Mouse (Mus musculus) forelimb bud, embryonic 11.5 days (tissue): ENCODE data around the gene Atp6v0b.
A peak's percentile ranks its signal among the peaks of the same experiment; 100 is the strongest.

ENCODE experiments used
- DNase-seq: peaks from one replicate; pipeline ENCODE4 v3.0.0-alpha.2; 2012; ENCODE audit warnings: low read depth, low spot score

Gene Atp6v0b

DNA sequence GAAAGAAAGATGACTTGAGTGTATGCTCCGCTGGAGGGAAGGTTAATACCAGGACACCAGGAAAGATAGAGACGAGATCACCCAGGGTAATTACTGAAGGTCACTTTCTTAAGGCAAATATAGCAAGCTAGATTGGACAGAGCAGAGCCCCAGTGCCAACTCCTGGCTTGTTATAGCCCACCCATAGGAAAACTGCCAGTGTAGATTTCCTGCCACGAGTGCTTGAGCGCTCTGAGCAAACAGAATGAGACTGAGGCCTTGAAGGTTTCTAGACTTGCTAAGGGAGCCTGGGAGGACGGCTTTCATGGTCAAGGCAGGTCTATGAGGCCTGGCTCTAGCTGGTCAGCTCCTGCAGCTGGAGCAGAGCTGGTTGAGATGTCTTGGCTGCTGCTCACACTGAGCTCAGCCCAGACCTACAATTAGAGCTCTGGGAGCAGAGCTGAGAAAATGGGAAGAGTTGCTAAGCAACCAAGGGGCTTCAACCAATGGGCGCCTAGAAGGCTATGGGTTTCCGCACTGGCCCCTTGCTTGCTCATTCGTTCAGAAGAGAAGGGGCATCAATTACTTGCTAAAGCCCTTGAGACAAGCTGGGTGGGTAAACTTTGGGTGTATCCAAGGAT is 21.8 kb upstream of the Atp6v0b start:
- DNase-seq = no peak

DNA sequence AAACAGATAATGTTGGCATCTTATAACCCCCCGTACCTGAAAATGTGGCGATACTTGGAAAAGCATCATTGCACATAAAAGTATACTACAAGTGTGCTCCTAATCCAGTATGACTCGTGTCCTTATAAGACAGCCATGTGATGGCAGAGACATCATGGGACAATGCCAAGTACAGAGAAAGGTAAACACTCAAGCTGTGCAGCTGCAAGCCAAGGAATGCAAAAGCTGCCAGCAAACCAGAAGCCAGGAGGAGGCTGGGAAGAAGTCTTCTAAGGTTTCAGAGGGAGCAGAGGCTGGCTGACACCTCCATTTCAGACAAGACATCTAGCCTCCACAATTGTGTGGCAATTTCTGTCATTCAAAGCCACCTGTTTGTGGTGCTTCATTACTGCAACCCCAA is 19.1 kb upstream of the Atp6v0b start:
- no peak for DNase-seq

DNA sequence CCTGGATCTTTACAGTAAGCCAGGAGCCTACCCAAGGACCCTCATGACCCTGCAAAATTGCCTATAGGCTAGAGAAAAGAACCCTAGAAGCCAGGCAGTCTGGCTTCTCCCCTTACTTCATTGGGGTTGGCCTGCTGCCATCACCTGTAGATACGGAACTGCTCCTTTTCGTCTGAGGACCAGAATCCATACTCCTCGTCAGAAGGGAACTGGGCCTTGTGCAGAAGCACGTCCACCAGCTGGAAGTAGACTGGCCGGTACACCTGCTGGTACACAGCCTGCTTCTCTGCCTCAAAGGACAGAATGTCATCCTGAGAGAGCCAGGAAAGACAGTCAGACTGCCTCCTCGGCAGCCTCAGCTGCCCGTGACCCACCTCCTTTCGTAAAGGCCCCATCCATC is 17.6 kb upstream of the Atp6v0b start:
- DNase-seq = no peak

DNA sequence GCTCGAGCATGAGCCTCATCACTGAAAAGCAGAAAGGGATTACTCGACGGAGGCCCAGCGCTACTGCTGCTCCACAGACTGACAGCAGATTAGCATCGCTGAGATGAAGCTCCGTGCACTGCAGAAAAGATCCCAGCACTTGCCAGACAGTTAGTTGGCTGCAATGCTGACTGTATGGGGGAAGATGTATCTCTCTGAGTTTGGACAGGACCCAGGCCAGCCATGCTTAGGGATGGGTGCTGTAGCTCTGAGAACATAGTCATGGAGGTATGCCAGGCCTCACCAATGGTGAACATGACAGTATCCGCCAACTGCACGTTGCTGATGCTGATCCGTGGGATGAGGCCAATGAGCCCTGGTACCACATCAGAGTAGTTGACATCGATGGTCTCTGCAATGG is 17.0 kb upstream of the Atp6v0b start:
- no peak for DNase-seq

DNA sequence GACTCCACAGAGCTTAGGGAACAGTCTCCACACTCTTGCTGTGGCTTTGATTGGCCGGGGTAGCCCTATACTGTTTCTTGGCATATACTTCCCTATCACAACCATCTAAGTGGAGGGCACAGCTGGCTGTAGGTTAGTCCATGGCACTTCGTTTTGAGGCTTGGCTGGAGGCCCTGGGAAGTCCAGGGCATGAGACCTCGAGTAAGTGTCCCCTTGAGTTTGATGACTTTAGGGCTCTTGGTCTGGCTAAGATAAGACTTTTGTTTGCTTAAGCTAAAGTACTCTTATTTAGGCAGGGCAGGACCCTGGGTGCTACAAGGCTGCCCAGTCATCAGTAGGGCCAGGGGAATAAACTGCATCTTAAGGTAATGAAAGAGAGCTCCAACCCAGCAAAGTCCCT is 11.0 kb upstream of the Atp6v0b start:
- DNase-seq = no peak

DNA sequence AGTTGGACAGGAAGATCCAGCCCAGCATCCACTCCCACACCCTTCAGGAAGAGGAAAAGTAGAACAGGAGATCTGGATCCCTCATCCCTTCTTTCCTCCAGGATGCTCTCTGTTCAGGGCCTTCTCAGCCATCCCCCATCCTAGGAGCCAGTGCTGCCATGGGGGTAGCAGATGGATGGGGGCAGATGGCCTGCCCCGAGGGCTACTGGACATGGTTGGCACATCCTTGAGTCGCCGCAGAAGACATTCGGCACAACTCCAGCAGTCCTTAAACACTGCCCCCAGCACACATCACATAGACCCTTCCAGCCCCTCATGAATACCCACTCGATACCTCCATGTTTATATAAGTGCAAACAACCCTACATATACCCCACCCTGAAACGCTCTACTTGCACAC is 8.9 kb upstream of the Atp6v0b start:
- no peak for DNase-seq

- DNase-seq = no peak
These were observed 8.2 kb upstream of the Atp6v0b start for GRCm38 (mm10) chr4:117895339-117895738.

- no peak for DNase-seq
These were observed 7.5 kb upstream of the Atp6v0b start for GRCm38 (mm10) chr4:117894601-117895000.

GRCm38 (mm10) chr4:117893376-117893775 is 6.2 kb upstream of the Atp6v0b start:
- DNase-seq = no peak

- DNase-seq = peak; percentile 90
These were observed 4.6 kb upstream of the Atp6v0b start, which contains the start of gene Dph2 for GRCm38 (mm10) chr4:117891738-117892161. Gene Dph2 (minus strand): TSS chr4:117892032.

DNA sequence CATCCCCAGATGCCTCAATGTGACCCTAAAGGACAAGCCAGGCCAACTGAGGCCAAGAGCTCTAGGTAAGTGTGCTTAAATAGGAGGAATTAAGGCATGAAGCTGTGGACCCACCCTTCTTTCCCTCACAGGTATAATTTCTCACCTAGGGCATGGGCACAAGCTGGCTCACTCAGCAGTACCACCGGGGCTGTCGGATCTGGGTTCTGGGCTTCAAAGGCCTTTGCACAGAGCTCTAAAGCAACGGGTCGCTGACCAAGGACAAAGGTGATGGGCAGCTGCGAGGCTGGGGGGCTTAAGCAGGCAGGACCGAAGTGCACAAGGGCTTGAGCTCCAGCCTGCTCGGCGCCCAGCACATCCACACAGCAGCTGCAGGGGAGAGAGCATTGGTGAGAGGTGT is 3.6 kb upstream of the Atp6v0b start:
- no peak for DNase-seq

DNA sequence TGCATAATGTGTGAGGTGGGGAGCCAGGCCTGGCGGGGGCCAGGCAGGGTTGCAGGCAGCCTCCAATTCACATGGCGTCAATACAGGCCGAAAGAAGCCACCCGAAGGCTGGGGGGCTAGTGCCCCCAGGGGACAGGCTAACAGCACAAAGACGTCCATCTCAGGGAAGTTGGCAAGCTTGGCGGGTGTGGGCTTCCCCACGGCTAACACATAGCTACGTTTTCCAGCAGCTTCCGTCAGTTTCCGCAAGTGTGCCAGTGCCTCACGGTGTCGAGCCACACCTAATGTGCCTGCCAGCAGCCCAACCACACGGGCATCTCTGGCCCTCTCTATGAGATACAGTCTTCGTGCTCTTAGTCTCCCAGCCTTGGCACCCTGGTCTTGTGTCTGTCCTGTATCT is 2.9 kb upstream of the Atp6v0b start:
- DNase-seq = no peak

- DNase-seq = no peak
These were observed 2.3 kb upstream of the Atp6v0b start for GRCm38 (mm10) chr4:117889471-117889870.

DNA sequence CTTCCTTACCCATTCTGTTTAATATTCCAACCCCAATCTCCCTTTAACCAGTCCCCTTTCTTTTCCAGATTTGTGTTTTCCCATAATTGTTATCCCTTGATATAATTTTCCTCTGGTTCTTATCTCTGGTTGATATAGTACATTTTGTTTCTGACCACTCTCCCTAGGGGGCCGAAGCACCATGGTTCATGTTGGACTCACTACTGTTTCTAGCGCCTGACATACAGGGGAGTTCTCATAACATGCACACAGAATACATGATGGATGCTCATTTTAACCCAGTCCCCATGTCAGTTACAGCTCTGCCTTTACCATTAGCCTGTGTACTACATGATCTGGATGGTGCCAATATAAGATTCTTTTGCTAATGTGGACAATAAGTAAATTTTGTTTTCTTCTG is 787 bp upstream of the Atp6v0b start:
- no peak for DNase-seq

GRCm38 (mm10) chr4:117886644-117887043 is 489 bp downstream of the Atp6v0b start:
- no peak for DNase-seq

- no peak for DNase-seq
These were observed 1.1 kb downstream of the Atp6v0b start for GRCm38 (mm10) chr4:117885994-117886393.

GRCm38 (mm10) chr4:117885093-117885492 is 2.0 kb downstream of the Atp6v0b start:
- DNase-seq = no peak

DNA sequence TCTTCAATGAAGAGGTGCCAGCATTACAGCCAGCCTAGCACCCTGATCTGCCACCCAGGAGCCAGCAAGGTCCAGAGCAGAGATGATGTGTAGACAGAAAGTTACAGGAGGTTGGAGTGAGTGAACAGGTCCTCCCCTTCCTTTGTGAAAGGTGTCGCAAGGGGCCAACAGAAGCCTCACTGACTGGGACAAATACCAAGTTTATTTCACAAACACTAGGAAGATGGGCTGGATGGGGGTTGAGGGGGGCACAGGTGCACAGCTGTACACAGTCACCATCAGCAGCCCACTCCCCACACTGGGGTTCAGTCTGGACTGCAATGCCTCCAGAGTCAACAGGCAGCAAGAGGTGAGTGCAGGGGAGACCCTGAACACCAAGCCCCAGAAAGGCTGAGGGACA is 3.0 kb downstream of the Atp6v0b start:
- DNase-seq = no peak

- no peak for DNase-seq
These were observed 4.1 kb downstream of the Atp6v0b start, which contains the start of gene B4galt2 for GRCm38 (mm10) chr4:117882701-117883691. Gene B4galt2 (minus strand): TSS chr4:117883487.

DNA sequence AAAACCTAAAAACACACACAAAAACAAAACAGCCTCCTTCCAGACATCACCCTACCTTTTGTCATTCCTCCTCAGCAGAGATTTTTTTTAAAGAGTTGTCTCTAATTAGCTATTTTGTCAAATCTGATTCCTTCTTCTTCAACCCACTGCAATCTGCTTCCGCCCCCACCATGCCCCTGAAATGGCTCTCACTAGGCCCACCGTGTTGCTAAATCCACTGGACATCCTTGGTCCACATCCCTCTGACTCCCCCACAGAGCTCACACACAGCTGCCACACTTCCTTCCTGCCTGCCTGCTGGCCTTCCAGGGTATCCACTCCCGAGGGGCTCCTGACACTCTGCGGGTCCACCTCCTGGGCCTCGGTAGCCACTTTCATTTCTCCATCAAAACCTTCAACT is 8.4 kb downstream of the Atp6v0b start:
- DNase-seq = no peak

DNA sequence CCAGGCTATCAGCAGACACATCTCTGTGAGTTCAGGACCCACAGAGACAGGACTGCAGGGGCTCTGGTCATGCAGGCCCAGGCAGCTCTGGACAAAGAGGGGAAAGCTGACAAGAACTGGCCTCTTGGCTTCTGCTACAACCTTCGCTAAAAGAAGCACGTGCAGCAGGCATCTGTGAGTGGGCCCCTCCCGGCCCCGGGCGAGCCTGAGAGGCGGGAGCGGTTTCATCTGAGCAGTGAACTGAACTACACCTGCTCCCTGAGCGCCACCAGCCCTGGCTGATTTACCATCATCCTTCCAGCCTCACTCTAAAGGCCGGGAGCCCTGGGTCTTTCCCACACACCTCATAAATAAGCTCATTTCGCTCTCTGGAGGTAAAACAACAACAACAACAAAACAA is 8.8 kb downstream of the Atp6v0b start:
- DNase-seq = no peak

DNA sequence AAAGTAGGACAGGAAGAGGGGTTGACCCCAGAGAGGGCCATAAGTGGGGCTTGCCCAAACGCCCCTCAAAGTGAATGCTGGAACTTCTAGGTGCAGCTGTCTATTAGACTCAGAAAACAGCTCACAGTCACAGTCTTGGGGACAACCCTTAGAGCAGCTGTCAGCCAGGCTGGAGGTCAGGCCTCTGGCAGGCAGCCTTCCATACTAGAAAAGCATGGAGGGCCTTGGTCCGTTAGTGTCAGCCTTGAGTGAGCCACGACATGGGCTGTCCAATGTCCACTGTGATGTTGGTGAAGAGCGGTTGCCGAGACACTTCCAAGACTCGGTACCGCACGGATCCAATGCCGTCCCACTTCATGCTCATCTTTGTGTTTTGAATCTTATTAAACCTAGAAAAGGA is 13.5 kb downstream of the Atp6v0b start:
- DNase-seq = no peak

DNA sequence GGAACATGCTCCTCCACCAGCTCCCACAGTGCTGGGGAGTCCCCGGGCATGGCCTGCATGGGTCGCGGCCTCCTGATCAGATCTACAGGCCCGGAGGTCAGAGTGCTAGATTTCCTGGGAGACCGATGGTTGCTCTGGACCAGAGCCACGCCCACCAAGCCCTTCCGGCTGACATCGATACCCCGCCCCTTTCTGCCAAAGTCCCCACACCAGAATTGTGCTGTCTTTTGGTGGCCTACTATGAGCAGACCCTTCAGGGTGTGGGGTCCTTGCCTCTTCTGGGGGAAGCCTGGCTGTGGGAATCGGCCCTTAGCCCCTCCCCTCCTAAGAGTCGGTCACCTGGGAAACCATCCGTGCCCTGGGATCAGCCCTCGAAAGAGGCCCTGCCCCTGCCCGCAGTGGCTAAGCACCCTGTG is 14.7 kb downstream of the Atp6v0b start, which contains the start of gene Ccdc24:
Ccdc24 (minus strand) TSS at position 87 of the 416 bp plus-strand sequence.
- DNase-seq = no peak
